Mouse (Mus musculus): Measurements from ENCODE around the gene Gm21725.
"Not testable (repeated sequence)": the region's sequence is repeated elsewhere in the genome, so short reads cannot be mapped to it uniquely, and the experiment has no call there.

Gene Gm21725

DNA sequence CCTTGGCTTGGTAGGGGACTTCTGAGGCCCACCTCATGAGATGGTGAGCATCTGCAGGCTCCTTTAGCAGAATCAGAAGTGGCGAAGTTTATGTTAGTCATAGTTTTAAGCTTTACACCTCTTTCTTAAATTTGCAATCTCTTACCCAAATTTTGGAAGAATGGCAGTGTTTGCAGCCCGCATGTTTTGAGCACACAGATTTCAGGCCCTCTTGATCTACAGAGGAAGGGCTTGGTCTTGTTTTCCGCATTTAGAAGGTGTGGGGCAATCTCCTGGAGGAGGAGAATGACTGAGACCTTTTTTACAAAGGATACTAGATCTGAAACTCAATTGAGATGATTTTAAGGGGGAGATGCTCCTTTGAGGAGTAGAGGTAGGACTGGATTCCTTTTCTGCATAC, at the start of gene Gm21725:
Gene Gm21725, minus strand, starts transcription at position 101 of the 400 bp plus-strand sequence.
- DNase-seq (ENCODE audit: low spot score in 2 of 2): not testable (repeated sequence)

All from heart, adult 9 months (tissue).